Mouse (Mus musculus) Muller cell, postnatal 12 days (primary cell): ENCODE measurements around the gene N4bp2.
"Not testable (repeated sequence)": the region's sequence is repeated elsewhere in the genome, so short reads cannot be mapped to it uniquely, and the experiment has no call there.

Experiments used
- DNase-seq: peaks from one replicate; pipeline ENCODE4 v3.0.0-alpha.2; 2015; ENCODE audit errors: inconsistent ontology term

The N4bp2 gene

GRCm38 (mm10) chr5:65763088-65763915 lies at the start of gene N4bp2:
N4bp2 (plus strand) TSS chr5:65763521.
- peak; percentile 81 for DNase-seq

GRCm38 (mm10) chr5:65715084-65715483 lies 48.2 kb upstream of the N4bp2 start:
- no peak for DNase-seq

GRCm38 (mm10) chr5:65717063-65717902 lies 46.0 kb upstream of the N4bp2 start:
- no peak for DNase-seq

GRCm38 (mm10) chr5:65717903-65718211 lies 45.5 kb upstream of the N4bp2 start:
- not testable (repeated sequence) for DNase-seq

- no peak for DNase-seq
These were observed 45.0 kb upstream of the N4bp2 start for GRCm38 (mm10) chr5:65718368-65718767.

GRCm38 (mm10) chr5:65724311-65725054 lies 38.8 kb upstream of the N4bp2 start:
- DNase-seq, result peak; percentile 79

- DNase-seq, result no peak
These were observed 31.9 kb upstream of the N4bp2 start for GRCm38 (mm10) chr5:65731173-65732007.

GRCm38 (mm10) chr5:65735601-65736000 lies 27.7 kb upstream of the N4bp2 start:
- DNase-seq, result no peak

- no peak for DNase-seq
These were observed 24.0 kb upstream of the N4bp2 start for GRCm38 (mm10) chr5:65739366-65739765.

GRCm38 (mm10) chr5:65746908-65747307 lies 16.4 kb upstream of the N4bp2 start:
- no peak for DNase-seq

GRCm38 (mm10) chr5:65748386-65748785 lies 14.9 kb upstream of the N4bp2 start:
- DNase-seq, result no peak

- DNase-seq, result no peak
These were observed 14.4 kb upstream of the N4bp2 start for GRCm38 (mm10) chr5:65748880-65749279.

GRCm38 (mm10) chr5:65752021-65752420 lies 11.3 kb upstream of the N4bp2 start:
- no peak for DNase-seq

GRCm38 (mm10) chr5:65755859-65756258 lies 7.5 kb upstream of the N4bp2 start:
- DNase-seq, result no peak

GRCm38 (mm10) chr5:65757110-65757509 lies 6.2 kb upstream of the N4bp2 start:
- peak; percentile 93 for DNase-seq

GRCm38 (mm10) chr5:65760041-65760440 lies 3.3 kb upstream of the N4bp2 start:
- DNase-seq, result no peak

- no peak for DNase-seq
These were observed 2.7 kb upstream of the N4bp2 start for GRCm38 (mm10) chr5:65760599-65760998.

- no peak for DNase-seq
These were observed 2.3 kb upstream of the N4bp2 start for GRCm38 (mm10) chr5:65761020-65761419.

GRCm38 (mm10) chr5:65761921-65762320 lies 1.4 kb upstream of the N4bp2 start:
- no peak for DNase-seq

GRCm38 (mm10) chr5:65762686-65763085 lies 635 bp upstream of the N4bp2 start:
- no peak for DNase-seq
